Mouse (Mus musculus) R1 (cell line): ENCODE data around the gene Suclg2.

Experiments
- DNase-seq: peaks from one replicate; pipeline ENCODE4 v3.0.0-alpha.2; 2018; ENCODE audit warnings: low read depth, low spot score

The Suclg2 gene

DNA sequence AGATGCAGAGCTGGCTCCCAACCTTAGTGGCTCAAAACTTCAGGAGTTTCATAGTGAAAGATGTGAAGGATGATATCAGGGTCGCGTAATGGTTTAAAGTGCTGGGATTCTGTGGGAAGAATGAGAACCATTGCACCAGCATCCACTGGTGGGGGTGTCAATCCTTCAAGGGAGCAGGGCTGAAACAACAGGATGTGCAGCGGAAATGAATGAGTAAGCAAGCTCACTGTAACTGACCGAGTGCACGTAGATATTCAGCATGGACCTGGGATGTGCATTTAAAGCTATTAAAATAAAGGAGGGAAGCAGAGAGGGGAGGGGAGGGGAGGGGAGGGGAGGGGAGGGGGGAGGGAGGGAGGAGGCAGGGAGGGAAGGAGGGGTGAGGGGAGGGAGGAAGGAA lies 18.4 kb downstream of the Suclg2 start:
- no peak for DNase-seq

DNA sequence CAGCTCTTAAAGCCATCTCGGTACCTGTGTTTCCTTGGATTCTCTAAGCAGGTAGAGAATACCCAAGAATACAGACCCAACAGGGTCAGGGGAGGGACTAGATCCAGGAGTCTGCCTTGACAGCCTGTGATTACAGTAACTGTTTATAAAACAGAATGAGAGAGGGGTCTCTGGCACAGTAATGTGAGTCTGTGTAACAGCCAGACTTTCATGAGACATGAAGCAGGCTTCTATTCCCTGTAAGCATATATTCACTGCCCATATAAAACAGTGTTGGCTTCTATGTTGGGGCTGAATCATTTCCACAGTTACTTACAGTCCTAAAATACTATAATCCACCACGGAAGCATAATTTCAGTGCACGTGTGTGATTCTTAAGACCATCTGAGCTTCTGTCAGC lies 19.3 kb downstream of the Suclg2 start:
- DNase-seq = no peak

DNA sequence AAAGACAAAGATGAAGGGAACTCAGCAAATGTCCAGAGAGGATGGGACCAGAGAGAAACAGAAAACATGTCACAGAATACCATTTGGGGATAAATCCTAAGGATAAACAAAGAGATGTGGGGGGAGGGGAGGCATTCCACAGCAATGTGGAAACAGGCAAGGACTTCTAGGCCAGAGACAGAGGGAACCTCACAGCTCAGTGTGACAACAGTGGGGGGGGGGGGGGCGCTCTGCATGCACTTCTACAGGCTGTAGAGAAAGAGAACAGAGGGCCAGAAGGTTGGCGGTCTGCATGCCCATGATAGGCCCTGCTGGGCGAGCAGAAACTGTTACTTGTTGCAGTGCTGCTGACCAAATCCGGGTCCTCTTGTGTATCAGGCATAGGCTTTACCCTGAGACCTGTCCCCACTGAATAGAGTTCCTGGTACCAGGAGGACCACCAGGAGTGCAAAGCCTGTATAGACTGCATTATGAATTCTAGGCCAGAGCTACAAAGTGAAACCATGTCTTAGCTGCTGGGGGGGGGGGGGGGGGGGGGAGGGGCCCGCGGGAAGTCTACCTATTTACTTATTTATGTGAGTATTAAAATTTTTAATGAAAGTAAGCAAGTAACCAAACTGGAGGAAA lies 20.0 kb downstream of the Suclg2 start:
- DNase-seq = peak; percentile 43

DNA sequence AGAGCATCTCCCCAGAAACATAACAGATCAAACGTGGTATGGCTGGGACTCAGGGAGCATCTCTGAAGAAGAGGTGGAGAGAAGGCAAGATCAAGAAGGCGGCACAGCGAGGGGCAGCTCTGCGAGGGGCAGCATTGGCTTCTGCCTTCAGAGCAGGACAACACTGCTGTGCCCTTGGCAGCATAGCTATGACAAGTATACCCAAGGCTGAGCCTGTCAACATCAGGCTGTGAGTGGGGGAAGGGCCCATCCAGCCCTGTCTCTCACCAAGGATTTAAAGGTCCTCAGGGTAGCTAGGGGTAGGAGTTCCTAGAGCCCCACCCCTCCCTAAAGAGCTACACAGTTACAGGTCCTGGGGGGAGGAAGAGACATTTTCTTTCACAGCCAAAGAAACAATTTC lies 23.7 kb downstream of the Suclg2 start:
- DNase-seq = no peak

DNA sequence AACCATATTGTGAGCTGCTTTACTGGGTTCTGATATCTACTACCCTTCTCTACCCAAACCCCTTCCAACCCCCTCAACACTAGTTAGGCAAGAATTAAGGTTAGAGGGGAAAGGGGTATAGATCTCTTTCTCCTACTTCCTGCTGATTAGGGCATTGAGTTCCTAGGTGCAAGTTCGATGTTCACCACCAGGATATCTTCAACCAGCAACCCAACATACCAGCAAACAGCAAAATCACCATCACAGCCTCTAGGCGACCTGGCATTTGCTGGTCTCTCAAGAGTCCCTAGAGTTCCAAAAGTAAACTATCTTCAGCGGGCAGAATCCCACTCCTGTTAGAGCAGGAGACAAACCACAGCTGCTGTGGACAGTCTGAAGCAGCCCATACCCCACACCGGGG lies 33.4 kb downstream of the Suclg2 start:
- no peak for DNase-seq

DNA sequence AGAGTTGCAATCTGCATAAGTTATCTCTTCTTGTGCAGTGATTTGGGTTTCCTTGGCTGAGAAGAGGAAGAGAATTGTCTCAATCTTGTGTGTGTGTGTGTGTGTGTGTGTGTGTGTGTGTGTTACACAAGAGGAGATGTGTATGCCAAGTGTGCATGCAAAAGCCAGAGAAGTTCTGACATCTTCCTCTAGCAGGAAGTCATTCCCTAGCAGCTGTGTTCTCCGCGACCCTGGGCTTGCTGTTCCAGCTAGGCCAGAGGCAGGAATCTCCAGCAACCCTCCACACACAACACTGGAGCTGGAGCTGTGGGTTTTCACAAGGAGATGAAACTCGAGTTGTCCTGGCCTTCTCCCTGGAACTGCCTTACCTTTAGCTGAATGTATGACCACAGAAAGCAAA lies 38.9 kb downstream of the Suclg2 start:
- DNase-seq = no peak

DNA sequence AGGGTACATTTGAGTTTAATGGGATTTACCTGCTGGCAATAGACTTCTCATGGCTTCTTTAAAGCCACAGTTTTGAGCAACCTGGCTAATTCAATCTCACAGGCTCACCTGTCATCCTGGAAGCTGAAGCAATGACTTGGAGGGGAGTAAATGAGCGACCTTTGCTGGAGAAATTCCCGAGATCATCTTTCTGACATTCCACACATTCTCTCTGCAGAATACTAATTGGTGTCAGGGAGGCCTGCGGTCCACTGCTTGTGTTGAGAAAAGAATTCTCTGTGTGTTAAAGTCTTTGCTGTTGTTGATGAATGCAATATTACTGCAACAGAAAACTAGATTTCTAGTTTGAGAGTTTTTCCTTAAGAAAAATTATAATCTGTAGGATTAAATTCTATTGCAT lies 39.3 kb downstream of the Suclg2 start:
- DNase-seq = peak; percentile 17

DNA sequence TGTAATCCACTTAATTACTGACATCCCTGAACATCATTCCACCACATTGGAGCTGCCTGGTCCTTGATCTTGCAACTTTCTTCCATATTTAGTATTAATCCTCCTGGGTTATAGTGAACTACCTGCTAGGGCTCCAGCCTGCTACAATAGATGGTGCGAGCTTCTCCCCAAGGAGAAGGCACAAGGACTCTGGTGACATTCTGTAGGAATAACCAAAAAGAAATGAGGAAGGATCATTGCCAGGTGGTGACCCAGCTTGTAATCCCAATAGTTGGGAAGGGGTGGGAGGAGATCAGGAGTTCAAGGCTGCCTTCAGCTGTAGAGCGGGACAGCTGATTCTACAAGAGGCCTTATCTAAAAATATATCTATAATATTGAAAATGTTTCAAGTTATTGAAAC lies 41.6 kb downstream of the Suclg2 start:
- no peak for DNase-seq

DNA sequence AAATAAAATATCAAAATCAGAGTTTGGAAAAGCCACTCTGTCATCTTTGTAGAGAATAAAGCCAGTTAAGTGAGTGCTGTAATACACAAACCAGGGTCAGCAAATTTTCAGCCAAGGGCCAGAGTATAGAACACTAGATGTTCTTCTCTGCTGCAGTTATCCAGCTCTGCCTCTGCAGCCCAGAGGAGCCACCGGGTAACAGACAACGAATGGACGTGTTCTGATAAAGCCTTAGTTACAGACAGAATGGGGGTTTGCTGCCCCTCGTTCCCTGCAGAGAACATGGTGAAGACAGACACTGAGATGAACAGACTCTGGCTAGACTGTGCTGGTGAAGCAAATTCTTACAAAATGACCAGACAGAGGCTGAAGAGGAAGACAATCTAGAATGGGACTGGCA lies 42.2 kb downstream of the Suclg2 start:
- DNase-seq = no peak

DNA sequence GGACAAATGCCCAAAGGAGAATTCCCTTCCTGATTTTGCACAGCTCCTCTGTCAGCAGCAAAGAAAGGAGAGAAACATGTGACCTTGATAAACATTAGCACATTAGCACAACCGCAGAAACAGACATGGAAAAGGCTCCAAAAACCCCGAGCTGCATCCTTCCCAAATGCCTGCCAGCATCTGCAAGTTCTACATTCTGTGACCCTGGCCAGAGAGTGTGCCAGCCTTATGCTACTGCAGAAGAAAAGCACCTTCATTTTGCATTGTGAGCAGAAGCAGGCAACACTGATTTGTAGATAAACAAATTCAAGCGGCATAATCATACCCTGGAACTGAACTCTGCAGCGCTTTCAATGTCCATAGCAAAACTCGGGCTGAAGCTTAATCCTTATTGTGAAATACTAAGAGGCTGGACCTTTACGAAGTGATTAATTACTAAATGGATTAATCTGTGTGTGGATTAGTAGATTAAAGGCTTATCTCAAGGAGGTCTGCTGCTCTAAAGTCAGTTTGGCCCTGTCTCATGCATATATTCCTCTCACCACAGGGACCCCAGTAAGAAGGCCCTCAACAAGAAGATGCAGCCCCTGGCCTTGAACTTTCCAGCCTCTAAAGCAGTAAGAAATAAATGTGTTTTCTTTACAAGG lies 43.4 kb downstream of the Suclg2 start:
- no peak for DNase-seq

DNA sequence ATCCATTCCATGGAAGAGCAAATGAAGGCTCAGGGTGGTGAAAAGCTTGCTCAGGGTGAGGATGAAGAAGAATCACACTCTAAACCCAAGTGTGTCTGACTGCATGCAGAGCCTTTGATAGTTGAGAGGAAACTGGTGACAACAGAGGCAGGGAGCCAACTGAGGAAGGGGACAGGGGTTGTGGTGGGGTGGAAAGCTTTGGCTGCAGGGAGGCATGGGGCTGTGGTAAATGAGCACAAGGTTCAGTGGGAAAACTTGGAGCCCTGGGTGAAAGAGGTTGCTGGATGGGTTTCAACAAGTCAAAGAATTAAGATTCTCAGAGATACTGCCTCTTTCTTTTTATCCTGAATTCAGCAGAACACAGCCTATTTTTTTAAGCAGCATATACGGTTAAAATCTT lies 43.9 kb downstream of the Suclg2 start:
- DNase-seq = no peak

DNA sequence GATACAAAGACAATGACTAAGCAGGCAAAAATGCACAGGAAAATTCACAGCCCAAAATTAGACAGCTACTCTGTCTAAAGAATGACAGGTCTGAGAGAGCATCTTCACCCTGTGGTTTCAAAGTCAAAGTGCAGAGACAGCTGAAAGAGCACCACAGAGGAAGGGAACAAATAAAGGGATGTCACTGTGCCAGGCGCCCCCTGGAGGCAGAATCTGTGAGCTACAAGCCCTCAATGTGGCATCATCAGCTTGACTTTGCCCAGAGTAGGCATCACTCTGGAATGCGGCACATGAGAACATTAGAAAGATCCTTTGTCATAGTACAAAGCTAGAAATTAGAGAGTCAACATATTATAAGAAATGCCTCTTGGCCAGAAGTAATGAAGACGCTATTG lies 49.3 kb downstream of the Suclg2 start:
- DNase-seq = peak; percentile 72

DNA sequence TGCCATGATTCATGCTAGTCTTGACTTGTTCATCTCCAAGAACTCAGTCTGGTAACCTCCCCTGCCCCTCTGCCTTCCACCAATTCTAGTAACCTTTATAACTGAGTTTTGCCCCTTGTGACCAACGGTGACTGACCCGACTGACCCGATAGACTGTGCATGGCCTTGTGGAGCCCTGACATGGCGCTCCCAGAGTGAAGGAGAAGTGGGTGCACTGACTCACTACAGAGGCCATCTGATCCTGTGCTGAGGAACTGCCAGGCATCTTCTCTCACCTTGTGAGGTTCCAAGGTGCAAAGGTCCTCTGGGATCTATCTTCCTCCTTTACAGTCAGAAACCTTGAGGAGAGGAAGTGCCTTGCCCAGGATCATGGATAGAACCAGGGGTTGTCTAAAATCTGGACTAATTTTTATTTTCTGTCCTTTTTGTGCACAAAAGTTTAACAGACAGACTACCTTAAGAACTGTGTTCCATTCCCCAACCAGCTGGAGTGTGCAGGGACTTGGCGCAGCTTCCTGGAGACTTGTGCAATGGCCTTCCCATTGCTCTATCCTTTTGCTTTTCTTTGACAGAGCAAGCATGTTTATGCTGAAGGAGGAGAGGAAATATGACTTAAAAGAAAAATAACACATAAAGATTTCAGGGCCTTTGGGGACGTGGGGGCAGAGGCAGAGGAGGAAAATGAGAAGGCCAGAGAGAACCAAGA lies 49.8 kb downstream of the Suclg2 start:
- no peak for DNase-seq

DNA sequence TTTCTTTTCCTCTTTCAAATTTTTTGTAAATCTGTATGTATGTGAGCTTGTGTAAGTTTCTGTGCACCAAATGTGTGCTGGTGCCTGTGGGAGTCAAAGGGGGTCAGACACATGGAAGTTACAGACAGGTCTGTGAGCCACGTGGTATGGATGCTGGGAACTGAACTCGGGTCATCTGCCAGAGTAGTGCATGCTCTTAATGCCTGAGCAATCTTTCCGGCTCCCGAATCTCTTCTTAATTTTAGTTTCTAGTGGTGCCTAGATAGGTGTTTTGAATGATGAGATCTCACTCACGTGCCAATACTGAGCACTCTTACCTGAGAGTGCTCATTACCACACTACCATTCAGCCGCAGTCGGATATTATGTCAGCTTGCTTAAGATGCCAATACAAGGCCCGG lies 60.9 kb downstream of the Suclg2 start:
- DNase-seq = peak; percentile 83

DNA sequence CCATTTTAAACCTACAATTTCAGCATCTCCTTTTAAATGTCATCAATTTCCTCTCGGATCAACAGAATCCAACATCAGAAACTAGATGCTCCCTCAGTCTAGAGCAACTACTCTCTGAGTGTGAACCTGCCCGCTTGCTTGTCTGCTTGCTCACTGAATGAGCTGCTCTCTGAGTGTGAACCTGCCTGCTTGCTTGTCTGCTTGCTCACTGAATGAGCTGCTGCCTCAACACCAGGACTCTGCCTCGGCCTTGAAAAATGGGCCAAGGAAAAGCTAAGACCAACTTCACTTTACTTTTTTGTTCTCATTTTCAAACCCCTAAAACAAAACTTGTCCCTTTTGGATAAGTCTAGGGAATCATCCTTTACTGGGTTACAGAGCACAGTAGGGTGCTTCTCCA lies 64.9 kb downstream of the Suclg2 start:
- DNase-seq = no peak

DNA sequence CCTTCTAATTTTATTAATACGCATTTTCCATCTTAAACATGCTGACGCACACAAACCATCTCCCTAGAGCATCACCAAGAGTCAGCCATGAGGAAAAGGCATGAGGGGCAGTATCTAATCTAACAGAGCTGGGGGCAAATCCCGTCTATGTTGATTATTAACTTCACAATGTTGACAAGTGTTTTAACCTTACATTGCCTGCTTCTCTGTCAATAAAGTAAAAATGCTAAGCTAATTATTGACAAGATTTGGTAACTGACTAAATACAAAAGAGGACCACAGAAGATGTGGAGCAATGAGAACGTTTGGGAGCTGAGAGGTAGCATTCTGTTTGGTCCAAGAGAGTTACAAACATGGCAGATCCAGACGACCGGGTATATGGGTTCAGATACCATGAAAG lies 65.8 kb downstream of the Suclg2 start:
- DNase-seq = no peak

DNA sequence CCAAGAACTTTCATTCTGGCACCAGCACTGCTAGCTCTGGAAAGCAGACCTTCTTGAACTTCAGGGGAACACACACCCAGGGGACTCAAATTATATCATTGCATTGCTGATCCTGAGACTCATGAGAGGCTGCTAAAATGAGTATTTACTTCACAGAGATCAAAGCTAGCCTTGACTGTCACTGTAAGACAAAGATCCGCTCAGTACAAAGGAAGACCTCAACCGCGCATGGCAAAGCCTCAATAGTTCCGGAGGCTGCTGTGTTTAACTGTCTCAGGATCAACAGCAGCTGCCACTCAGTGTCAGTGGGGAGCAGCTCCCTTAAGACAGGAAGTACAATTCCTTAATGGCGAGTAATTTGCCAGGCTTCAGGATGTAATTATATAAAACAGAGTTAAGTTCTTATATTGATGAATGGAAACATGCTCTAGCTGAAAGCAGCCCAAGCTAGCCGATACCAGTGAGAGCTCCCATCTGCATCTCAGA lies 67.2 kb downstream of the Suclg2 start:
- peak; percentile 61 for DNase-seq

DNA sequence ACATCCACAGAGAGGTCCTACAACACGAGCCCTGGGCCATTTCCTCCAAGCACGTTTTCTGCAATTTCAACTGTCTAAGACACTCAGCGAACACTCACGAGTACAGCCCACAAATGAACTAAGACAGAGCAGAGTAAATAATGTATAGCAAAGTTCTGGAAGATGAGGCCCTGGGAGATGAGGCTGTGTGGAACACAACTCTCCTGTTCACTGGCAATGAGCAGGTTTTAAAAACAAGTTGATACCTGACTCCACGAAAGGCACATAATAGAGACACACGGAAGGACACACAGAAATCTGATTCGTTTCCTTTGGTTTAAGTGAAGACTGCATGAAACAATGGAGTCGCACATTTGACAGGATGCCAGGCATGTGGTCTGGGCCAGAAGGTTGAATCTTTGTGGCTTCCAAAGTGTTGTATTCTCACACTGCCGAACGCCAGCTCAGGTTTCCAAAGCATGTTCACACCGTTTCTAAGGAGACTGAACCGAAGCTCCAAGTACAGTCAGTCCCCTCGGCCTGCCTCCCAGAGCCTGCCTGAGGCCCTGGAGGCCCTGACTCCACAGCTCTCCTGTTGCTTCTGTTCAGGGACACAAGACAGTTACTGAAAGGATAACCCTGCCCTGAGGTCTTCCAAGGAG lies 68.4 kb downstream of the Suclg2 start:
- peak; percentile 18 for DNase-seq

DNA sequence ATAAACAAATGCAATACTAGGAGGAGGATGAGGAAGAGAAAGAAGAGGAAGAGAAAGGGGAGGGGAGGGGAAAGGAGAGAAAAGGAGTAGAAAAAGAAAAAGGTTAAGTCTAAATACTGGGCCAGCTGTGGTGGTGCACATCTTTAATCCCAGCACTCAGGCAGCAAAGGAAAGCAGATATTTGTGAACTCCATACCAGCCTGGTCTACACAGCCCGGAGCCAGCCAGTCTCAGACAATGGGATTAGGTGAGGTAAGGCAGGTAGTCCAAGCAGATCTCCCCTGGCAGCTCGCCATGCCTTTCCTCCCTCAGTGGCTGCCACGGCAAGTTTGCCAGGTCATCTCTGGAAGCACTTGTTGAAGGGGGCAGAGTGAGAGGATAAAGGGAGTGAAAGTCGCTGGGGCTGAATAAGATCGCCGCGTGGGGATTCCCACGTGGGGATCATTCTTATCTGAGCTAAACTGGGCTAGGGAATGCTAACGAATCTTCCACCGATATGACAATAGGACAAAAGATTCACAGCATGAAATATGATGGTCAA lies 69.4 kb downstream of the Suclg2 start:
- no peak for DNase-seq

DNA sequence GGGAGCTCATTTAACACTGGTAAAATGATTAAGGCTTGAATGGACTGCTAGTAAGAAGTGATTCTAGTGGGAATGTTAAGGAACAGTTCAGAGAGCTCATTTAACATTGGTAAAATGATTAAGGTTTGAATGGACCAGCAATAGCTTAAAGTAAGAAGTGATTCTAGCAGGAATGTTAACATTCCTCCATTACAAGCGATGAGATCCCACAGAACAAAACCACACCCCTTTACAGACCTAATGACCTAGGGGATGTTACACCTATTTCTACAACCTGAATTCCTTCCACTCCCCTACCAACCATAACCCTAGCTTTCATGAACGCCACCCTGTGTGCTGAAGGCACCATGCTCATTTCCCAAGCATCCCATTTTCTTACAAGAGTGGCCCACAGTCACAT lies 81.2 kb downstream of the Suclg2 start:
- peak; percentile 52 for DNase-seq

DNA sequence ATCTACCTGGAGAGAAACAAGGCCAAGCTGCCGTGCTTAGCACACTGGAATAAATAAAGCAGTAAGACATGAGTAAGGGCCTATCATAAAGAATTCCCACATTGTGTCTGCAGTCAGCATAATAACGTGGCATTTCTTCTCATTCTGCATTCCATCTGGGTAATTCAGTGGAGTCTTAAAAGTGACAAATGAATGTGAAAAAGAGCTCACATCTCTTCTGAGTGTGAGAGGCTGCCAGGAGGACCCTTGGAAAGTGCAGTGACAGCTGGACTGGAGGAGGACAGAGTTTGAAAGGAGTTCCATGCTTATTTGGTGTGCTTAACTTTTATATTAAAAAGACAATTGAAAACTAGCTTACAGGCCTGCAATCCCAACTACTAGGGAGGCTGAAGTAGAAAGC lies 83.2 kb downstream of the Suclg2 start:
- DNase-seq = no peak

DNA sequence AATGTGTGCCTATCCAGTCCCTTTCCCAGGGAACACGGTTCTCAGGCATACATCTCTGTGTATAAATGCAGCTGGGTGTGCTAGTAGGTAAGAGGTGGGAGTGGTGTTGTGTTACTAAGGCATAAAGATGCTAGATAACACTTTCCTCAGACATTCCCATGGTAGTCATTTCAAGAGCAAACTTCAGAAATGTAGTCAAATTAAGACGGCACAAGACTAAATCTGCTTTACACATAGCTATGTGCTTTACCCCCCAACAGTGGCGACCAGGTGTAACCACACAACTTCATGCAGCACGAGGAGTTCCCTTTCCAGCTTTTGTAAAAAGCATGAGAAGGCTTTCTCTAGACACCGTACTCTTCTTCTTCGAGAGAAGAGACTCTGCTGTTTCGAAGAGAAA lies 89.5 kb downstream of the Suclg2 start:
- no peak for DNase-seq
